Mouse (Mus musculus): ENCODE measurements around the gene Armh2.

- TF ChIP-seq CTCF (IDR thresholded peaks at IDR 0.05; ENCODE audit: borderline replicate concordance, control insufficient read depth, extremely low read depth, insufficient read depth, low read length, poor library complexity) = no peak
- TF ChIP-seq POLR2A (IDR thresholded peaks at IDR 0.05; ENCODE audit: control insufficient read depth, extremely low read depth, insufficient read depth, low read length, poor library complexity) = no peak
Observed at GRCm38 (mm10) chr13:24734502-24734901, 6.5 kb upstream of the Armh2 start.

Data from thymus, adult 2 months (tissue).